Mouse (Mus musculus) heart, postnatal 0 days (tissue): ENCODE measurements around the gene Kcnh2.

Experiments
- CTCF ChIP-seq: IDR thresholded peaks from 2 replicates; pipeline ENCODE4 v1.5.1; 2016; ENCODE audit warnings: antibody characterized with exemption, control low read depth, low read depth
- EP300 ChIP-seq: IDR thresholded peaks from 2 replicates; pipeline ENCODE4 v1.6.1; 2016; ENCODE audit warnings: antibody characterized with exemption, low read depth

DNA sequence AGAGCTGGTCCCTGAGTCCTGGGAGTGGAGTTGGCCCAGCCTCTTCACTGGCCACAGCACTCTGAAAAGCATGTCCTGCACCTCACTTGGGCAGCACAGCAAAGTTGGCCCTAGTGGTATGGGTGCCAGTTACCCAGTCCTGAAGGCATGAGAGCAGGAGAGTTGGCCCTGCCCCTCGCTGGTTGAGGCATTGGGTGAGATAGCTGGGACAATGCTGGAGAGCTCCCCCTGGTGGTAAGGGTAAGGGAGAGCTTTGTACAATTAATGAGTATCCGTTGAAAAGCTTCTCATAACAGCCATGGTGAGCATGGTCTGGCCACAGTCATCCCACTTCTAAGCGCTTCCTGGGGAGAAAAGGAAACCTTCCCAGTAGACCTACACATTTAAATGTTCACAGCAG lies 48.2 kb downstream of the Kcnh2 start:
- TF ChIP-seq CTCF = peak; percentile 58
- TF ChIP-seq EP300 = no peak
